Mouse (Mus musculus) bone marrow macrophage, adult 2 months (primary cell): ENCODE data around the gene B4galt1.

ENCODE experiments used
- CTCF ChIP-seq: IDR thresholded peaks from 2 replicates; pipeline ENCODE4 v1.5.1; 2012; ENCODE audit warnings: low read depth, mild to moderate bottlenecking, low read length, moderate library complexity
- POLR2A ChIP-seq: IDR thresholded peaks from 2 replicates; pipeline ENCODE4 v1.6.1; 2012; ENCODE audit warnings: mild to moderate bottlenecking, low read depth, low read length, borderline replicate concordance

GRCm38 (mm10) chr4:40834232-40834786 lies 19.5 kb downstream of the B4galt1 start:
- TF ChIP-seq CTCF (no peak), POLR2A (no peak)
